Mouse (Mus musculus): ENCODE data around the gene Eps15. TPM values are rescaled to one million over a fixed set of nuclear protein-coding genes. Genes with fewer than 3 reads are reported as not detected.

The Eps15 gene
- total RNA-seq, 1 experiment = 13.0 TPM

- peaks cover 2 to 10% of the 10 kb centered on the region in 2 experiments; a peak in 1 of 4 replicates for H3K4me1 ChIP-seq (ENCODE audit: control insufficient read depth in 2 of 2, insufficient read depth in 2 of 2, low read length in 2 of 2, poor library complexity in 1 of 2)
- no peak for TF ChIP-seq ZNF384 (IDR thresholded peaks at IDR 0.05; ENCODE audit: low read depth, low read length)
- TF ChIP-seq HCFC1 (IDR thresholded peaks at IDR 0.05; ENCODE audit: borderline replicate concordance, insufficient read depth, low read length) = no peak
- no peak for TF ChIP-seq CHD2 (IDR thresholded peaks at IDR 0.05; ENCODE audit: low read depth, low read length)
- TF ChIP-seq ZC3H11A (IDR thresholded peaks at IDR 0.05; ENCODE audit: borderline replicate concordance, low read depth, low read length) = no peak
- TF ChIP-seq MAFK (IDR thresholded peaks at IDR 0.05; ENCODE audit: insufficient read depth, low read depth, low read length) = no peak
- H3K9me3 ChIP-seq (ENCODE audit: control insufficient read depth, insufficient read depth, low read depth, low read length) = no peaks in the 10 kb centered on the region
- H3K4me3 ChIP-seq (ENCODE audit: insufficient read depth in 1 of 2, low read depth in 1 of 2, low read length in 2 of 2, poor library complexity in 1 of 2, severe bottlenecking in 1 of 2) = no peak overlapping the region
- H3K27ac ChIP-seq (ENCODE audit: insufficient read depth, low read depth, low read length, poor library complexity, severe bottlenecking) = no peak overlapping the region
- no peak overlapping the region for H3K9ac ChIP-seq (ENCODE audit: insufficient read depth, low read depth, low read length, poor library complexity, severe bottlenecking)
- in situ Hi-C loops (cut with MboI; ENCODE audit: low sequenced_read_pairs in 2 of 2, unreplicated experiment in 2 of 2) = no loop called here
- H3K36me3 ChIP-seq (ENCODE audit: control insufficient read depth, insufficient read depth, low read length, poor library complexity, severe bottlenecking) = no peaks in the 10 kb centered on the region
- DNase-seq (ENCODE audit: low read depth, low spot score) = no peak
Observed at GRCm38 (mm10) chr4:109417998-109418397, 137.9 kb downstream of the Eps15 start.

GRCm38 (mm10) chr4:109419017-109419416 lies 138.9 kb downstream of the Eps15 start:
- in situ Hi-C loops (cut with MboI; ENCODE audit: low sequenced_read_pairs in 2 of 2, unreplicated experiment in 2 of 2) = no loop called here
- Histone ChIP-seq H3K4me3 (ENCODE audit: insufficient read depth in 1 of 2, low read depth in 1 of 2, low read length in 2 of 2, poor library complexity in 1 of 2, severe bottlenecking in 1 of 2) (no peak overlapping the region), H3K36me3 (ENCODE audit: control insufficient read depth, insufficient read depth, low read length, poor library complexity, severe bottlenecking) (no peaks in the 10 kb centered on the region), H3K4me1 (ENCODE audit: control insufficient read depth in 2 of 2, insufficient read depth in 2 of 2, low read length in 2 of 2, poor library complexity in 1 of 2) (peaks cover 2 to 10% of the 10 kb centered on the region in 2 experiments; a peak in 1 of 4 replicates), H3K9ac (ENCODE audit: insufficient read depth, low read depth, low read length, poor library complexity, severe bottlenecking) (no peak overlapping the region), H3K27ac (ENCODE audit: insufficient read depth, low read depth, low read length, poor library complexity, severe bottlenecking) (no peak overlapping the region), H3K9me3 (ENCODE audit: control insufficient read depth, insufficient read depth, low read depth, low read length) (no peaks in the 10 kb centered on the region)
- no peak for TF ChIP-seq ZNF384 (IDR thresholded peaks at IDR 0.05; ENCODE audit: low read depth, low read length)
- no peak for TF ChIP-seq HCFC1 (IDR thresholded peaks at IDR 0.05; ENCODE audit: borderline replicate concordance, insufficient read depth, low read length)
- TF ChIP-seq MAFK (IDR thresholded peaks at IDR 0.05; ENCODE audit: insufficient read depth, low read depth, low read length) = no peak
- no peak for TF ChIP-seq CHD2 (IDR thresholded peaks at IDR 0.05; ENCODE audit: low read depth, low read length)
- TF ChIP-seq ZC3H11A (IDR thresholded peaks at IDR 0.05; ENCODE audit: borderline replicate concordance, low read depth, low read length) = no peak
- no peak for DNase-seq (ENCODE audit: low read depth, low spot score)

GRCm38 (mm10) chr4:109419563-109419962 lies 139.5 kb downstream of the Eps15 start:
- Histone ChIP-seq H3K9me3 (ENCODE audit: control insufficient read depth, insufficient read depth, low read depth, low read length) (no peaks in the 10 kb centered on the region), H3K9ac (ENCODE audit: insufficient read depth, low read depth, low read length, poor library complexity, severe bottlenecking) (no peak overlapping the region), H3K36me3 (ENCODE audit: control insufficient read depth, insufficient read depth, low read length, poor library complexity, severe bottlenecking) (no peaks in the 10 kb centered on the region), H3K4me1 (ENCODE audit: control insufficient read depth in 2 of 2, insufficient read depth in 2 of 2, low read length in 2 of 2, poor library complexity in 1 of 2) (peaks cover 2 to 10% of the 10 kb centered on the region in 2 experiments; a peak in 1 of 4 replicates), H3K4me3 (ENCODE audit: insufficient read depth in 1 of 2, low read depth in 1 of 2, low read length in 2 of 2, poor library complexity in 1 of 2, severe bottlenecking in 1 of 2) (no peak overlapping the region), H3K27ac (ENCODE audit: insufficient read depth, low read depth, low read length, poor library complexity, severe bottlenecking) (no peak overlapping the region)
- in situ Hi-C loops (cut with MboI; ENCODE audit: low sequenced_read_pairs in 2 of 2, unreplicated experiment in 2 of 2) = no loop called here
- no peak for TF ChIP-seq CHD2 (IDR thresholded peaks at IDR 0.05; ENCODE audit: low read depth, low read length)
- no peak for TF ChIP-seq ZNF384 (IDR thresholded peaks at IDR 0.05; ENCODE audit: low read depth, low read length)
- no peak for TF ChIP-seq HCFC1 (IDR thresholded peaks at IDR 0.05; ENCODE audit: borderline replicate concordance, insufficient read depth, low read length)
- TF ChIP-seq ZC3H11A (IDR thresholded peaks at IDR 0.05; ENCODE audit: borderline replicate concordance, low read depth, low read length) = no peak
- no peak for TF ChIP-seq MAFK (IDR thresholded peaks at IDR 0.05; ENCODE audit: insufficient read depth, low read depth, low read length)
- DNase-seq (ENCODE audit: low read depth, low spot score) = no peak

GRCm38 (mm10) chr4:109420138-109420795 lies 140.2 kb downstream of the Eps15 start:
- no peak overlapping the region for H3K9ac ChIP-seq (ENCODE audit: insufficient read depth, low read depth, low read length, poor library complexity, severe bottlenecking)
- no peaks in the 10 kb centered on the region for H3K36me3 ChIP-seq (ENCODE audit: control insufficient read depth, insufficient read depth, low read length, poor library complexity, severe bottlenecking)
- DNase-seq (ENCODE audit: low read depth, low spot score) = no peak
- H3K27ac ChIP-seq (ENCODE audit: insufficient read depth, low read depth, low read length, poor library complexity, severe bottlenecking) = no peak overlapping the region
- H3K9me3 ChIP-seq (ENCODE audit: control insufficient read depth, insufficient read depth, low read depth, low read length) = no peaks in the 10 kb centered on the region
- H3K4me1 ChIP-seq (ENCODE audit: control insufficient read depth in 2 of 2, insufficient read depth in 2 of 2, low read length in 2 of 2, poor library complexity in 1 of 2) = peaks cover 2 to 10% of the 10 kb centered on the region in 2 experiments; a peak in 1 of 4 replicates
- TF ChIP-seq MAFK (IDR thresholded peaks at IDR 0.05; ENCODE audit: insufficient read depth, low read depth, low read length) (no peak), HCFC1 (IDR thresholded peaks at IDR 0.05; ENCODE audit: borderline replicate concordance, insufficient read depth, low read length) (no peak), ZC3H11A (IDR thresholded peaks at IDR 0.05; ENCODE audit: borderline replicate concordance, low read depth, low read length) (no peak; the same call in 1 of the 2 replicates), ZNF384 (IDR thresholded peaks at IDR 0.05; ENCODE audit: low read depth, low read length) (no peak), CHD2 (IDR thresholded peaks at IDR 0.05; ENCODE audit: low read depth, low read length) (no peak)
- in situ Hi-C loops (cut with MboI; ENCODE audit: low sequenced_read_pairs in 2 of 2, unreplicated experiment in 2 of 2) = no loop called here
- no peak overlapping the region for H3K4me3 ChIP-seq (ENCODE audit: insufficient read depth in 1 of 2, low read depth in 1 of 2, low read length in 2 of 2, poor library complexity in 1 of 2, severe bottlenecking in 1 of 2)

Data from ES-E14 (cell line).